Comparison of ENCODE assay signal across 9 mouse cellular contexts in the genomic region with DNA sequence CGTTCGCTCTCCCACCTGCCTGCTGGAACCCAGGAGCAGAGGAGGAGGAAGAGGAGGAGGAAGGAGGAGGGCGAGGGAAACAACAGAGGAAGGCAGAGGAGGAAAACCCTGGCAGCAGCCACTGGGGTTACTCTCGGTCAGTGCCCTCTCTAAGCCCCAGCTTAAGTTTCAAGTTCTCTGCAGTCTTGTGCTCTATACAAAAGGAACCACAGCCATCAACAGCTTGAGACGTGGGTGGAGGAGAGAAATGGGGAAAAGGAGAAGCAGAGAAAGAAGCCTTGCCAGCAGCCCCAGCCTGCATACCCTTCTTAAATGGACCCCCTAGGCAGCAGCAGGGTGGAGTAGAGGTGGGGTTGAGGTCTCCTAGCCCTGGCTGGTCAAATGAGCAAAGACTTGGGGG. TPM values are rescaled to one million over a fixed set of nuclear protein-coding genes. Genes with fewer than 3 reads are reported as not detected.
A peak's percentile ranks its signal among the peaks of the same experiment; 100 is the strongest.
DNase-seq lines count a peak whose midpoint lies in the region; ATAC-seq and TF ChIP-seq lines count a peak whose summit lies in the region.
"Had no signal": no experiment of that assay in that cellular context is flagged by ENCODE, and none has a peak within 500 bp of the region (broad histone marks: within the 10 kb centered on the region; RNA-seq: fewer than 3 reads in every experiment).

No protein-coding gene starts in this region.

- TF ChIP-seq CTCF in midbrain, postnatal 0 days (IDR thresholded peaks at IDR 0.05), result no peak

- no peak overlapping the region for H3K4me2 ChIP-seq in midbrain, postnatal 0 days (ENCODE audit: low read depth, low read length, poor library complexity, severe bottlenecking)
- H3K4me2 ChIP-seq in midbrain, embryonic 14.5 days (ENCODE audit: low read length), result no peak overlapping the region
- H3K4me2 ChIP-seq in embryonic facial prominence, embryonic 14.5 days (ENCODE audit: low read depth, low read length), result no peak overlapping the region
- no peak overlapping the region for H3K4me2 ChIP-seq in intestine, embryonic 15.5 days (replicated peaks)
- H3K4me2 ChIP-seq: neural tube, embryonic 12.5 days had no signal

- ATAC-seq in midbrain, postnatal 0 days (ENCODE audit: low FRiP score), result no peak
- ATAC-seq in midbrain, embryonic 14.5 days (ENCODE audit: low FRiP score, low TSS enrichment), result no peak
- ATAC-seq in embryonic facial prominence, embryonic 14.5 days (ENCODE audit: low read depth), result peak; percentile 85
- ATAC-seq in intestine, embryonic 15.5 days, result no peak

- no peaks in the 10 kb centered on the region for H3K27me3 ChIP-seq in midbrain, postnatal 0 days (ENCODE audit: insufficient read depth, low read length)
- no peaks in the 10 kb centered on the region for H3K27me3 ChIP-seq in midbrain, embryonic 14.5 days (ENCODE audit: control insufficient read depth, insufficient read depth, low read length)
- no peaks in the 10 kb centered on the region for H3K27me3 ChIP-seq in embryonic facial prominence, embryonic 14.5 days (replicated peaks; ENCODE audit: control insufficient read depth, insufficient read depth, low read length)
- no peaks in the 10 kb centered on the region for H3K27me3 ChIP-seq in intestine, embryonic 15.5 days (replicated peaks)
- H3K27me3 ChIP-seq: neural tube, embryonic 12.5 days had no signal

- 0 out of 2 replicates have a peak, but pooled peaks cover 3% of the 10 kb centered on the region for H3K36me3 ChIP-seq in midbrain, postnatal 0 days (ENCODE audit: insufficient read depth, low read length)
- no peaks in the 10 kb centered on the region for H3K36me3 ChIP-seq in midbrain, embryonic 14.5 days (ENCODE audit: control insufficient read depth, insufficient read depth, low read length)
- H3K36me3 ChIP-seq in embryonic facial prominence, embryonic 14.5 days (ENCODE audit: control insufficient read depth, insufficient read depth, low read length), result peaks cover 10% of the 10 kb centered on the region; the same call in 1 of the 2 replicates
- H3K36me3 ChIP-seq in intestine, embryonic 15.5 days, result no peaks in the 10 kb centered on the region

- H3K9ac ChIP-seq in midbrain, postnatal 0 days (replicated peaks; ENCODE audit: low read length, poor library complexity, severe bottlenecking), result no peak overlapping the region
- H3K9ac ChIP-seq in midbrain, embryonic 14.5 days (replicated peaks; ENCODE audit: low read length), result no peak overlapping the region
- no peak overlapping the region for H3K9ac ChIP-seq in embryonic facial prominence, embryonic 14.5 days (ENCODE audit: low read depth, low read length)
- no peak overlapping the region for H3K9ac ChIP-seq in intestine, embryonic 15.5 days
- H3K9ac ChIP-seq: neural tube, embryonic 12.5 days had no signal

- DNase-seq in adrenal gland, postnatal 14 days, result peak; percentile 37
- DNase-seq in adrenal gland, adult 2 months, result no peak
- DNase-seq in midbrain, postnatal 0 days (ENCODE audit: low spot score), result peak; percentile 37
- DNase-seq in midbrain, embryonic 14.5 days, result no peak
- DNase-seq in embryonic facial prominence, embryonic 14.5 days (ENCODE audit: low spot score), result peak; percentile 69
- peak; percentile 38 to 56 for DNase-seq in kidney, postnatal 36 days
- DNase-seq in right cerebral cortex, postnatal 36 days (ENCODE audit: low spot score in 2 of 2), result peak; percentile 8 to 17

- no peaks in the 10 kb centered on the region for H3K4me1 ChIP-seq in midbrain, postnatal 0 days (ENCODE audit: insufficient read depth, low read length)
- H3K4me1 ChIP-seq in midbrain, embryonic 14.5 days (ENCODE audit: control insufficient read depth, insufficient read depth, low read length), result no peaks in the 10 kb centered on the region
- H3K4me1 ChIP-seq in embryonic facial prominence, embryonic 14.5 days (ENCODE audit: control insufficient read depth, insufficient read depth, low read length), result peaks cover 19% of the 10 kb centered on the region
- H3K4me1 ChIP-seq in intestine, embryonic 15.5 days (replicated peaks), result 0 out of 2 replicates have a peak, but pooled peaks cover 3% of the 10 kb centered on the region
- H3K4me1 ChIP-seq: neural tube, embryonic 12.5 days had no signal

- H3K4me3 ChIP-seq in midbrain, postnatal 0 days (ENCODE audit: low read depth, low read length), result no peak overlapping the region
- H3K4me3 ChIP-seq in midbrain, embryonic 14.5 days (replicated peaks; ENCODE audit: low read depth, low read length), result no peak overlapping the region
- no peak overlapping the region for H3K4me3 ChIP-seq in embryonic facial prominence, embryonic 14.5 days (ENCODE audit: low read depth, low read length)
- no peak overlapping the region for H3K4me3 ChIP-seq in intestine, embryonic 15.5 days (replicated peaks)
- H3K4me3 ChIP-seq: neural tube, embryonic 12.5 days had no signal

- no peaks in the 10 kb centered on the region for H3K9me3 ChIP-seq in midbrain, postnatal 0 days (ENCODE audit: low read length)
- H3K9me3 ChIP-seq in midbrain, embryonic 14.5 days (ENCODE audit: control insufficient read depth, low read length), result no peaks in the 10 kb centered on the region
- H3K9me3 ChIP-seq in embryonic facial prominence, embryonic 14.5 days (ENCODE audit: control insufficient read depth, low read length), result no peaks in the 10 kb centered on the region
- H3K9me3 ChIP-seq in intestine, embryonic 15.5 days, result no peaks in the 10 kb centered on the region
- H3K9me3 ChIP-seq: neural tube, embryonic 12.5 days had no signal

- WGBS in midbrain, postnatal 0 days, result 11% methylated on average over 2 of the region's 5 CpGs
- 13% methylated on average over 2 of the region's 5 CpGs for WGBS in midbrain, embryonic 14.5 days
- 15% methylated on average over 3 of the region's 5 CpGs for WGBS in embryonic facial prominence, embryonic 14.5 days
- whole genome bisulfite sequencing in intestine, embryonic 15.5 days, result 51% methylated on average over 2 of the region's 5 CpGs

- H3K27ac ChIP-seq in midbrain, postnatal 0 days (ENCODE audit: low read depth, low read length), result no peak overlapping the region
- H3K27ac ChIP-seq in midbrain, embryonic 14.5 days (replicated peaks; ENCODE audit: low read depth, low read length), result no peak overlapping the region
- H3K27ac ChIP-seq in embryonic facial prominence, embryonic 14.5 days (replicated peaks; ENCODE audit: low read depth, low read length), result 0 out of 2 replicates have a peak overlapping the region, but pooled peaks have one; percentile 33
- no peak overlapping the region for H3K27ac ChIP-seq in intestine, embryonic 15.5 days
- H3K27ac ChIP-seq: neural tube, embryonic 12.5 days had no signal

RNA-seq across cellular contexts. Expression of a gene that starts 43.8 kb away (rescaled TPM):
- 164 and 209 TPM in 2 replicates for total RNA-seq in adrenal gland, postnatal 14 days (2021)
- 100 to 1,000 TPM; 137 to 213 TPM for total RNA-seq in adrenal gland, adult 2 months (2021)
- polyA plus RNA-seq in adrenal gland, adult 2 months (2012; rRNA removed), result 15.7 and 27.8 TPM in 2 replicates
- total RNA-seq in midbrain, postnatal 0 days (2014; rRNA removed), result 49.2 and 63.5 TPM in 2 replicates
- polyA plus RNA-seq in midbrain, postnatal 0 days (2015; fragmentation: Nextera tagmentation; extraction: Ambion mirVana), result 8.0 and 8.6 TPM in 2 replicates
- polyA plus RNA-seq in midbrain, embryonic 14.5 days (2014; fragmentation: Nextera tagmentation; extraction: Ambion mirVana), result 9.0 and 16.9 TPM in 2 replicates
- polyA plus RNA-seq in embryonic facial prominence, embryonic 14.5 days (2014; fragmentation: Nextera tagmentation; extraction: Ambion mirVana), result 13.7 and 16.4 TPM in 2 replicates
- 3.3 and 3.4 TPM in 2 replicates for polyA plus RNA-seq in intestine, embryonic 15.5 days (2015; fragmentation: Nextera tagmentation; extraction: Ambion mirVana)

Comparison
In these comparisons a context has a peak if more than half of its experiments do, and no peak if none do; other contexts are left out.
1. DNase-seq: peak in adrenal gland, postnatal 14 days (single experiment), midbrain, postnatal 0 days (single experiment), embryonic facial prominence, embryonic 14.5 days (single experiment), kidney, postnatal 36 days (2 of 2) and right cerebral cortex, postnatal 36 days (2 of 2); none in adrenal gland, adult 2 months (single experiment) and midbrain, embryonic 14.5 days (single experiment).